9 mouse cellular contexts compared by ENCODE assay signal in genomic region chr16:73097176-73097575, GRCm38 (mm10).
DNase-seq lines count a peak whose midpoint lies in the region; ATAC-seq and TF ChIP-seq lines count a peak whose summit lies in the region.
"Had no signal": no experiment of that assay in that cellular context is flagged by ENCODE, and none has a peak within 500 bp of the region (broad histone marks: within the 10 kb centered on the region; RNA-seq: fewer than 3 reads in every experiment).

No protein-coding gene starts in this region.

- H3K4me2 ChIP-seq in forebrain, embryonic 11.5 days (ENCODE audit: low read depth, low read length, severe bottlenecking), result peak overlapping the region; percentile 26; the same call in 1 of the 2 replicates
- H3K4me2 ChIP-seq in limb, embryonic 14.5 days (replicated peaks; ENCODE audit: low read depth, low read length, severe bottlenecking), result peak overlapping the region; percentile 38
- H3K4me2 ChIP-seq: lung, embryonic 15.5 days had no signal

- no peaks in the 10 kb centered on the region for H3K79me2 ChIP-seq in C2C12 (ENCODE audit: control insufficient read depth, insufficient read depth)

- H3K9ac ChIP-seq in forebrain, embryonic 11.5 days (ENCODE audit: low read length), result no peak overlapping the region; the same call in 1 of the 2 replicates
- no peak overlapping the region for H3K9ac ChIP-seq in limb, embryonic 14.5 days (ENCODE audit: low read depth, low read length, severe bottlenecking)
- H3K9ac ChIP-seq: lung, embryonic 15.5 days had no signal

- WGBS in forebrain, embryonic 11.5 days, result 19% methylated on average over 14 of the region's 14 CpGs
- WGBS in limb, embryonic 14.5 days, result 8% methylated on average over 14 of the region's 14 CpGs

- no peaks in the 10 kb centered on the region for H3K27me3 ChIP-seq in C2C12 (ENCODE audit: control insufficient read depth, insufficient read depth, insufficient read length)
- peaks cover 2% of the 10 kb centered on the region; the same call in 1 of the 2 replicates for H3K27me3 ChIP-seq in forebrain, embryonic 11.5 days (ENCODE audit: control insufficient read depth, insufficient read depth, low read length)
- H3K27me3 ChIP-seq in limb, embryonic 14.5 days (ENCODE audit: control insufficient read depth, insufficient read depth, low read length), result no peaks in the 10 kb centered on the region
- H3K27me3 ChIP-seq: lung, embryonic 15.5 days had no signal

- 0 out of 2 replicates have a peak, but pooled peaks have one; percentile 39 for ATAC-seq in forebrain, embryonic 11.5 days (replicated peaks; ENCODE audit: low FRiP score)
- ATAC-seq in limb, embryonic 14.5 days (ENCODE audit: low FRiP score, low read depth), result no peak
- ATAC-seq in inflammation-experienced regulatory T-cells, adult 6 months, result no peak
- ATAC-seq: intestine, embryonic 16.5 days had no signal

- no peak for TF ChIP-seq CTCF in C2C12 (IDR thresholded peaks at IDR 0.05; ENCODE audit: control insufficient read depth, insufficient read depth, insufficient read length)

- H3K36me3 ChIP-seq in C2C12 (ENCODE audit: control insufficient read depth, insufficient read depth), result no peaks in the 10 kb centered on the region
- no peaks in the 10 kb centered on the region for H3K36me3 ChIP-seq in forebrain, embryonic 11.5 days (ENCODE audit: control insufficient read depth, insufficient read depth, low read length)
- H3K36me3 ChIP-seq in limb, embryonic 14.5 days (ENCODE audit: control insufficient read depth, insufficient read depth, low read length), result no peaks in the 10 kb centered on the region
- H3K36me3 ChIP-seq: lung, embryonic 15.5 days had no signal

- no peaks in the 10 kb centered on the region for H3K79me3 ChIP-seq in C2C12 (ENCODE audit: low read depth)

- TF ChIP-seq POLR2A in limb, embryonic 14.5 days (IDR thresholded peaks at IDR 0.05; ENCODE audit: borderline replicate concordance, extremely low read depth, insufficient read depth, insufficient read length), result no peak

- H3K4me1 ChIP-seq in forebrain, embryonic 11.5 days (replicated peaks; ENCODE audit: control insufficient read depth, insufficient read depth, low read length), result peaks cover 5% of the 10 kb centered on the region; the same call in 1 of the 2 replicates
- peaks cover 16% of the 10 kb centered on the region for H3K4me1 ChIP-seq in limb, embryonic 14.5 days (ENCODE audit: control insufficient read depth, insufficient read depth, low read length)
- H3K4me1 ChIP-seq: lung, embryonic 15.5 days had no signal

- H3ac ChIP-seq in C2C12 (ENCODE audit: control insufficient read depth, insufficient read length, low read depth), result no peak overlapping the region

- peak; percentile 58 for DNase-seq in Muller cell, postnatal 12 days (ENCODE audit: inconsistent ontology term)
- DNase-seq in forebrain, embryonic 11.5 days (ENCODE audit: low spot score), result peak; percentile 60
- DNase-seq in limb, embryonic 14.5 days (ENCODE audit: low spot score), result no peak
- no peak for DNase-seq in ovary, postnatal 14 days (ENCODE audit: low spot score)
- DNase-seq in layer of hippocampus, postnatal 25 days (ENCODE audit: extremely low spot score in 1 of 2, low spot score in 1 of 2), result no peak

- H3K4me3 ChIP-seq in C2C12 (ENCODE audit: insufficient read depth, poor library complexity, severe bottlenecking), result no peak overlapping the region
- no peak overlapping the region for H3K4me3 ChIP-seq in forebrain, embryonic 11.5 days (ENCODE audit: low read depth, low read length)
- no peak overlapping the region; the same call in 1 of the 2 replicates for H3K4me3 ChIP-seq in limb, embryonic 14.5 days (replicated peaks; ENCODE audit: low read length)
- H3K4me3 ChIP-seq: lung, embryonic 15.5 days had no signal

- no peaks in the 10 kb centered on the region for H3K9me3 ChIP-seq in forebrain, embryonic 11.5 days (ENCODE audit: control insufficient read depth, low read length)
- no peaks in the 10 kb centered on the region for H3K9me3 ChIP-seq in limb, embryonic 14.5 days (ENCODE audit: control insufficient read depth, low read length)
- H3K9me3 ChIP-seq: lung, embryonic 15.5 days had no signal

- H3K27ac ChIP-seq in forebrain, embryonic 11.5 days (ENCODE audit: low read depth, low read length), result no peak overlapping the region
- H3K27ac ChIP-seq in limb, embryonic 14.5 days (replicated peaks; ENCODE audit: low read depth, low read length), result no peak overlapping the region
- H3K27ac ChIP-seq: lung, embryonic 15.5 days had no signal

TF ChIP-seq in C2C12, 6 proteins besides CTCF, POLR2A, EP300 and RAD21:
- TF ChIP-seq MYOD1 (IDR thresholded peaks at IDR 0.05; ENCODE audit: control insufficient read depth, insufficient read length, low read depth) (peak; percentile 72), CEBPB (IDR thresholded peaks at IDR 0.05; ENCODE audit: low read depth) (no peak)

Comparison
In these comparisons a context has a peak if more than half of its experiments do, and no peak if none do; other contexts are left out.
1. DNase-seq: peak in Muller cell, postnatal 12 days (single experiment) and forebrain, embryonic 11.5 days (single experiment); none in limb, embryonic 14.5 days (single experiment), ovary, postnatal 14 days (single experiment) and layer of hippocampus, postnatal 25 days (0 of 2).